Mouse (Mus musculus) limb, embryonic 15.5 days (tissue): ENCODE data around the gene Cfap61. TPM values are rescaled to one million over a fixed set of nuclear protein-coding genes. Genes with fewer than 3 reads are reported as not detected.
A peak's percentile ranks its signal among the peaks of the same experiment; 100 is the strongest.
"Not testable (repeated sequence)": the region's sequence is repeated elsewhere in the genome, so short reads cannot be mapped to it uniquely, and the experiment has no call there.

ENCODE experiments used
- ATAC-seq: fragments of 200-750 bp; cut with Nextera tagmentation; 2 replicates; pipeline ENCODE4 v1.8.0; 2017; ENCODE audit warnings: low read depth, moderate TSS enrichment; ENCODE audit not compliant: insufficient number of reproducible peaks, low FRiP score, low TSS enrichment
- H3K27ac ChIP-seq: fragments of 300-500 bp; sonication (generic); 2 replicates; pipeline ENCODE4 v1.5.1; 2015; ENCODE audit warnings: moderate library complexity, mild to moderate bottlenecking, inconsistent platforms
- H3K27me3 ChIP-seq: fragments of 300-500 bp; sonication (generic); 2 replicates; pipeline ENCODE4 v1.6.1; 2015; ENCODE audit warnings: inconsistent platforms
- H3K36me3 ChIP-seq: fragments of 300-500 bp; sonication (generic); 2 replicates; pipeline ENCODE4 v1.6.1; 2015; ENCODE audit warnings: inconsistent platforms
- H3K4me1 ChIP-seq: fragments of 300-500 bp; sonication (generic); 2 replicates; pipeline ENCODE4 v1.6.1; 2015; ENCODE audit warnings: inconsistent platforms
- H3K4me2 ChIP-seq: fragments of 300-500 bp; sonication (generic); 2 replicates; pipeline ENCODE4 v1.6.1; 2015; ENCODE audit warnings: mild to moderate bottlenecking, inconsistent platforms
- H3K4me3 ChIP-seq: fragments of 300-500 bp; sonication (generic); 2 replicates; pipeline ENCODE4 v1.5.1; 2015; ENCODE audit warnings: mild to moderate bottlenecking, inconsistent platforms
- H3K9ac ChIP-seq: fragments of 300-500 bp; sonication (generic); 2 replicates; pipeline ENCODE4 v1.6.1; 2015; ENCODE audit warnings: inconsistent platforms
- H3K9me3 ChIP-seq: fragments of 300-500 bp; sonication (generic); 2 replicates; pipeline ENCODE4 v1.6.1; 2016; ENCODE audit warnings: inconsistent platforms
- WGBS: fragments of 180-500 bp; shearing (Covaris S2); methylation state at CpG from one replicate; pipeline ENCODE4 v1.1.7; 2015; 5-methylcytosine and 5-hydroxymethylcytosine counted together
- polyA plus RNA-seq: library from polyadenylated mRNA; unstranded; fragments of >200 nt; fragmentation: Nextera tagmentation; extraction: Ambion mirVana; gene quantifications from 2 replicates; pipeline ENCODE4 v1.2.1, GENCODE M21; 2015

Cfap61 gene
- polyA plus RNA-seq, 1 experiment from 2014 or later = 0.20 TPM

- peak overlapping the region; percentile 53 for H3K4me2 ChIP-seq
- WGBS = 23% methylated on average over 12 of the region's 12 CpGs
- peaks cover 17% of the 10 kb centered on the region for H3K36me3 ChIP-seq
- no peak for ATAC-seq
- H3K4me3 ChIP-seq = peak overlapping the region; percentile 98
- H3K4me1 ChIP-seq = peaks cover 16% of the 10 kb centered on the region
- H3K27me3 ChIP-seq = no peaks in the 10 kb centered on the region
- H3K9me3 ChIP-seq = no peaks in the 10 kb centered on the region
- peak overlapping the region; percentile 87; the same call in 1 of the 2 replicates for H3K9ac ChIP-seq
- H3K27ac ChIP-seq = peak overlapping the region; percentile 17; the same call in 1 of the 2 replicates
Observed at GRCm38 (mm10) chr2:145903983-145904616, 30.5 kb upstream of the Cfap61 start.

- WGBS = 74% methylated on average over 6 of the region's 6 CpGs
Observed at GRCm38 (mm10) chr2:145905156-145905555, 29.4 kb upstream of the Cfap61 start.

GRCm38 (mm10) chr2:145905884-145906283, 28.7 kb upstream of the Cfap61 start:
- ATAC-seq, H3K27me3 ChIP-seq, H3K9ac ChIP-seq, H3K4me3 ChIP-seq, H3K27ac ChIP-seq, H3K9me3 ChIP-seq, H3K4me2 ChIP-seq: not testable (repeated sequence)
- H3K4me1 ChIP-seq = peaks cover 16% of the 10 kb centered on the region
- WGBS = 44% methylated on average over 4 of the region's 4 CpGs
- peaks cover 28% of the 10 kb centered on the region for H3K36me3 ChIP-seq

More at GRCm38 (mm10) chr2:145905156-145905555, 29.4 kb upstream of the Cfap61 start:
- no peak for ATAC-seq
- Histone ChIP-seq H3K4me1 (peaks cover 16% of the 10 kb centered on the region), H3K4me2 (no peak overlapping the region), H3K36me3 (peaks cover 23% of the 10 kb centered on the region), H3K27me3 (no peaks in the 10 kb centered on the region), H3K27ac (no peak overlapping the region), H3K9me3 (no peaks in the 10 kb centered on the region), H3K9ac (no peak overlapping the region), H3K4me3 (no peak overlapping the region)

GRCm38 (mm10) chr2:145920941-145921650, 13.5 kb upstream of the Cfap61 start:
- Histone ChIP-seq H3K9ac (no peak overlapping the region), H3K36me3 (peaks cover 83% of the 10 kb centered on the region), H3K9me3 (no peaks in the 10 kb centered on the region), H3K27ac (no peak overlapping the region), H3K27me3 (no peaks in the 10 kb centered on the region), H3K4me2 (no peak overlapping the region), H3K4me1 (no peaks in the 10 kb centered on the region), H3K4me3 (no peak overlapping the region)
- 85% methylated on average over 8 of the region's 8 CpGs for WGBS
- ATAC-seq = no peak

GRCm38 (mm10) chr2:145936975-145937374, 2.4 kb downstream of the Cfap61 start:
- ATAC-seq = no peak
- peaks cover 9% of the 10 kb centered on the region for H3K4me1 ChIP-seq
- no peak overlapping the region for H3K4me3 ChIP-seq
- 81% methylated on average over 8 of the region's 8 CpGs for WGBS
- H3K36me3 ChIP-seq = peaks cover 4% of the 10 kb centered on the region
- H3K9me3 ChIP-seq = no peaks in the 10 kb centered on the region
- H3K27me3 ChIP-seq = no peaks in the 10 kb centered on the region
- H3K27ac ChIP-seq = no peak overlapping the region
- no peak overlapping the region for H3K9ac ChIP-seq
- no peak overlapping the region for H3K4me2 ChIP-seq

GRCm38 (mm10) chr2:145941403-145941802, 6.8 kb downstream of the Cfap61 start:
- Histone ChIP-seq H3K27me3 (no peaks in the 10 kb centered on the region), H3K36me3 (no peaks in the 10 kb centered on the region), H3K9me3 (no peaks in the 10 kb centered on the region), H3K4me1 (no peaks in the 10 kb centered on the region), H3K4me2 (no peak overlapping the region), H3K27ac (no peak overlapping the region), H3K4me3 (no peak overlapping the region), H3K9ac (no peak overlapping the region)
- 58% methylated on average over 3 of the region's 3 CpGs for WGBS
- ATAC-seq = no peak

- ATAC-seq = no peak
- Histone ChIP-seq H3K9ac (no peak overlapping the region), H3K27ac (no peak overlapping the region), H3K4me1 (no peaks in the 10 kb centered on the region), H3K9me3 (no peaks in the 10 kb centered on the region), H3K4me3 (no peak overlapping the region), H3K36me3 (no peaks in the 10 kb centered on the region), H3K4me2 (no peak overlapping the region), H3K27me3 (no peaks in the 10 kb centered on the region)
- 62% methylated on average over 3 of the region's 3 CpGs for WGBS
Observed at GRCm38 (mm10) chr2:145944286-145944685, 9.7 kb downstream of the Cfap61 start.

GRCm38 (mm10) chr2:145948402-145948954, 13.9 kb downstream of the Cfap61 start:
- Histone ChIP-seq H3K27me3 (no peaks in the 10 kb centered on the region), H3K4me1 (no peaks in the 10 kb centered on the region), H3K4me2 (no peak overlapping the region), H3K9ac (no peak overlapping the region), H3K9me3 (no peaks in the 10 kb centered on the region), H3K27ac (no peak overlapping the region), H3K4me3 (no peak overlapping the region), H3K36me3 (no peaks in the 10 kb centered on the region)
- WGBS = 66% methylated on average over 7 of the region's 7 CpGs
- no peak for ATAC-seq

GRCm38 (mm10) chr2:145949475-145950068, 15.0 kb downstream of the Cfap61 start:
- no peak overlapping the region for H3K4me3 ChIP-seq
- H3K9ac ChIP-seq = no peak overlapping the region
- H3K36me3 ChIP-seq = no peaks in the 10 kb centered on the region
- no peak for ATAC-seq
- no peak overlapping the region for H3K27ac ChIP-seq
- H3K9me3 ChIP-seq = no peaks in the 10 kb centered on the region
- no peaks in the 10 kb centered on the region for H3K4me1 ChIP-seq
- no peak overlapping the region for H3K4me2 ChIP-seq
- no peaks in the 10 kb centered on the region for H3K27me3 ChIP-seq
- WGBS = 49% methylated on average over 11 of the region's 11 CpGs

GRCm38 (mm10) chr2:145950239-145950638, 15.7 kb downstream of the Cfap61 start:
- Histone ChIP-seq H3K36me3 (no peaks in the 10 kb centered on the region), H3K4me1 (no peaks in the 10 kb centered on the region), H3K4me2 (no peak overlapping the region), H3K9ac (no peak overlapping the region), H3K9me3 (no peaks in the 10 kb centered on the region), H3K27ac (no peak overlapping the region), H3K4me3 (no peak overlapping the region), H3K27me3 (no peaks in the 10 kb centered on the region)
- WGBS = 18% methylated on average over 10 of the region's 10 CpGs
- no peak for ATAC-seq

- ATAC-seq = no peak
- Histone ChIP-seq H3K36me3 (no peaks in the 10 kb centered on the region), H3K9ac (no peak overlapping the region), H3K27me3 (no peaks in the 10 kb centered on the region), H3K27ac (no peak overlapping the region), H3K4me2 (no peak overlapping the region), H3K9me3 (no peaks in the 10 kb centered on the region), H3K4me3 (no peak overlapping the region), H3K4me1 (no peaks in the 10 kb centered on the region)
- 76% methylated on average over 5 of the region's 5 CpGs for WGBS
Observed at GRCm38 (mm10) chr2:145952726-145953125, 18.1 kb downstream of the Cfap61 start.

GRCm38 (mm10) chr2:145955844-145956243, 21.3 kb downstream of the Cfap61 start:
- no peaks in the 10 kb centered on the region for H3K4me1 ChIP-seq
- ATAC-seq = no peak
- no peak overlapping the region for H3K4me3 ChIP-seq
- WGBS = 59% methylated on average over 10 of the region's 10 CpGs
- H3K9ac ChIP-seq = no peak overlapping the region
- no peak overlapping the region for H3K27ac ChIP-seq
- H3K36me3 ChIP-seq = no peaks in the 10 kb centered on the region
- H3K9me3 ChIP-seq = no peaks in the 10 kb centered on the region
- H3K4me2 ChIP-seq = no peak overlapping the region
- H3K27me3 ChIP-seq = no peaks in the 10 kb centered on the region; the same call in 1 of the 2 replicates
